Mouse (Mus musculus): ENCODE data around the gene Eif4g1.

Eif4g1 gene

DNA sequence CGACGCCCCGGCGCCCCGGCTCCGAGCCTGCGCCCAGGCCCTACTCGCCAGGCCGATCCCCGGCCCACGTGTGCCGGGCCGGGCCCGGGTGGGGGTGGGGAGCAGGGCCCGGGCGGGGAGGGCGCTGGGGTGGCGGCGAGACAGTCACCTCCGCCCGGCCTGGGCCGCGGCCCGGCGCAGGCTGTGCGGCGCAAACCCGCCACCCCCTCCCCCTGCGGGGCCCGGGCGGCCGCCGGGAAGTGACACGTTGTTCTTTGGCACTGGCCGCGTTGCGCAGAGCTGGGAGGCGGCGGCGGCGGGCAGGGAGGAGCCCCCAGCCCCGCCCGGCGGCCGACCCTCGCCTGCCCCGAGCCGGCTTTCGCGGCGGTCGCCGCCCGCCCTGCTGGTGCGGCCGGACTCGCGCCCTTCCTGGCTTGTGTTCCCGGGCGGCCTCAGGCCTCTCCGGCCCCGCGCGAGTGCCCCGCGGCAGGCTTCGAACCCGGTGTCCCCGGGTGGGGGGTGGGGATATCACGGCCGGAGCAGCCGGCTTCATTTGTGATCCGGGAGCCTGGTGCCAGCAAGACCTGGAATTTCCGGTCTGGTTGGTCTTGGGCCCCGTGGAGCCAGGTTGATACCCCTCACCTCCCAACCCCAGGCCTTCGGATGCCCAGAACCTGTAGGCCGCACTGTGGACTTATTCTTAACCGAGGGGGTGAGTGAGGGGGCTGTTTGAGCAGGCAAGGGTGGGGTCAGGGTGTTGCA is 5.0 kb downstream of the Eif4g1 start:
- DNase-seq (ENCODE audit: low read depth), result no peak

GRCm38 (mm10) chr16:20673706-20674303 is 5.7 kb downstream of the Eif4g1 start:
- no peak for DNase-seq (ENCODE audit: low read depth)

DNA sequence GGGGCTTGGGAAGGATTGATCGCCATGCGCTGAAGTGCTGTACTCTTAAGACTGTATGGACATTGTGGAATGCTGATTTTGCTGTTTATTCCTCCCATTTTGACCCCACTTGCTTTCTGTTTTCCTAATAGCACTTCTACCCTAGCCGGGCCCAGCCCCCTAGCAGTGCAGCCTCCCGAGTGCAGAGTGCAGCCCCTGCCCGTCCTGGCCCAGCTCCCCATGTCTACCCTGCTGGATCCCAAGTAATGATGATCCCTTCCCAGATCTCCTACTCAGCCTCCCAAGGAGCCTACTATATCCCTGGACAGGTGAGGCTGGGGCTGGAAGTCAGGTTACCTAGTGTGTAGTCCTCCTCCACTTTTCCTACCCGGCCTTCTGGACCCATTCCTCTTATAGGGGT is 7.1 kb downstream of the Eif4g1 start:
- DNase-seq (ENCODE audit: low read depth), result no peak

DNA sequence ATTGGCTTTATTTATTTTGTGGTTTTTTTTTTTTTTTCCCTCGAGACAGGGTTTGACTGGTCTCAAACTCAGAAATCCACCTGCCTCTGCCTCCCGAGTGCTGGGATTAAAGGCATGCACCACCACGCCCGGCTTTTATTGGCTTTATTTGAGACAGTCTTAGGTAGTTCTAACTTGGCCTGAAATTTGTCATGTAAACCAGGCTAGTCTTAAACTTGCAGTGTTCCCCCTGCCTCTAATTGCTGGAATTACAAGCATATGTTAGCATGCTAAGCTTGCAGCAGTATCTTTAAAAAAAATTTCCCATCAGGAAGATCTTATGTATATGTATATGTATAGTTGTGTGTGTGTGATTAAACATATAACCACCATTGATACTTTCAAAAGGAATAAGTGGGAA is 8.6 kb downstream of the Eif4g1 start:
- DNase-seq (ENCODE audit: low read depth), result no peak

DNA sequence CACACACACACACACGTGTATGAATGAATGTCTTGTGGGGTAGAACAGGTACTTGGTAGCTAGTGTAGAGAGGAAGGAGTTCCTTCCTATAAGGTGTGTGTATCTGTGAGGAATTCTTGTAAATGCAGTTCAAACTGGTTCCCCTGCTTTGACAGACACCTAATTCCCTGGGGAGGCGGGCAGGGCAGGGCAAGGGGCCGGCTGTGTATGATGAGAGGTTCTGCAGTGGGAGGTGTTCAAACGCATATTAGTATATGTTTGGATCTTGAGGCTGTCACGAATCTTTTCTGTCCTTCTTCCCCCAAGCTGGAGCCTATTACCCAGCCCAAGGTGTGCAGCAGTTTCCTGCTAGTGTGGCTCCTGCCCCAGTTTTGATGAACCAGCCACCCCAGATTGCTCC is 9.3 kb downstream of the Eif4g1 start:
- DNase-seq (ENCODE audit: low read depth), result no peak

- no peak for DNase-seq (ENCODE audit: low read depth)
Observed at GRCm38 (mm10) chr16:20677974-20678675, 10.0 kb downstream of the Eif4g1 start.

DNA sequence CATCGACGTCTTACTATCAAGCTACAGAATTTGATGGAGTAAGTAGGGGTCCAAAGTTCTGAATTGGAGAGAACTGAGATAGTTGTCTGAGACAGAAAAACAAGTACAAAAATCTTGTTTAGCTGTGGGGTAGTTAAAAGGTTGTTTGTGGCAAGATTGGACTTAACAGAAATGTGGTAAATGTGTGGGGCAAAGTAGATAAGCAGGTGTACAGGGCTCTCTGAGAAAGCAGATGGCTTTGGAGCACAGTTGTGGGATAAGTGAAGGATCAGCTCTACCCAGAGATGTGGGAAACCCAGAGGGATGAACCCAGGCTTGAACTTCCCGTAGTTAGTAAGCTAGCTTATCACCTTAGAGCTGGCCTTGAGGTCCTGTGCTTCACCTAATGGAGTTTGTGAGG is 22.7 kb downstream of the Eif4g1 start:
- no peak for DNase-seq (ENCODE audit: low read depth)

DNA sequence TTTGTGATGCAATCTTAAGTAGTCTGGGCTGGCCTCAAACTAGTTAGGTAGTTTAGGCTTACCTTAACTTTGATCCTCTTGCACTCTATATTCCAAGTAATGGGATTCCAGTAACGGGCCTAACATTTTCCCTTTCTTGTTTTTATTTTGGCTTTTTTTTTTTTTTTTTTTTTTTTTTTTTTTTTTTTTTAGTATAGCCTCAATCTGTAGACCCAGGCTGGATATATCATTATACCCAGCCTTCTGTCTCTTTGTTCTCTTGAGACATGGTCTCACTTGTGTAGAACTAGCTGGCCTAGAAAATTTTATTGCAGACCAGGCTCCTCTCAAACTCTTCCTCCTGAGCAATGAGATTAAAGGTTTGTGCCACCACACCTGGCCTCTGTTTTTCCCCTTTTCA is 23.5 kb downstream of the Eif4g1 start:
- no peak for DNase-seq (ENCODE audit: low read depth)

GRCm38 (mm10) chr16:20692241-20692965 is 24.3 kb downstream of the Eif4g1 start:
- no peak for DNase-seq (ENCODE audit: low read depth)

DNA sequence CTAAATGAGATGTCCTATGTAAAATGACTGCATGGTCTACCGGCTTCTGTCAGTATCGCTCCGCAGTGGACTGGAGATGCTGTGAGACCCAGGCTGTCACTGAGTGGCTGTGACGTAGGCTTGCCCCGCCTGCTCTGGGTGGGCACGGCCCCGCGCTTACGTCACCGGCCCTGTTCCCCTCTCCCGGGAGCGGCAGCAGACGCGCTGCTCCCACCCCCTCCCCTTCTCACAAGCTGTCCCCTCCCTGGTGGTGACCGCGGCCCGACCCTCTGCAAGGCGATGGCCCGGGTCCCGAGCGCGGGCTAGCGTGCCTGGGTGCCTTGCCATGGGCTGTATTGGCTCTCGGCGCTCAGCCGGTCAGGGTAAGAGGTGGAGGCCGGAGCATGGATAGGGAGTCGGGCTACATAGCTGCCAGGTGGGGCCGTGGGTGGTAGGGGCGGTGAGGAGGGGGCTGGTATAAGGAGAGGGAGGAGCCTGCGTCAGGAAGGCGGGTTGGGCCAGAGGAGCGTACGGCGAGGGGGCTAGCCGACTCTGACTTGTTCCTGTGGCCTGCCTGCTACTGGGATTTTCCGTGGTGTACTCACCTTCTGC is 25.1 kb downstream of the Eif4g1 start, which contains the start of gene Fam131a:
Fam131a (plus strand) TSS at position 131 of the 591 bp plus-strand sequence.
- DNase-seq (ENCODE audit: low read depth), result peak; percentile 66

DNA sequence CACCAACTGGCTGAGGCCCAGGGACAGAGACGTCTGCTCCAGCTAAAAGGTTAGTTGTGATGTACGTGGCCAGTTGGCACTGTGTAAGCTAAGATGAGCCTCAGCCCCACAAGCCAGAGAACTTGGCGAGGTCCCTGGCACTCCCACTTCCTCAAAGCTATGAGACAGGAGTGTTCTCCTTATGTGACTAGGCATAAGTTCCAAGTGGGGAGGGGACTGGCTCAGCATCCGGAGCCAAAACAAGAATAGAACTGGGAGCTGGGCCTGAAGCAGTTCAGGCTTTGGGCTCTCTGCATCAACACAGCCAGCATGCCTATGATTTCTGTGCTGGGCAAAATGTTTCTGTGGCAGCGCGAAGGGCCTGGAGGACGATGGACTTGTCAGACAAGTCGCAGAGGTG is 26.7 kb downstream of the Eif4g1 start:
- no peak for DNase-seq (ENCODE audit: low read depth)

DNA sequence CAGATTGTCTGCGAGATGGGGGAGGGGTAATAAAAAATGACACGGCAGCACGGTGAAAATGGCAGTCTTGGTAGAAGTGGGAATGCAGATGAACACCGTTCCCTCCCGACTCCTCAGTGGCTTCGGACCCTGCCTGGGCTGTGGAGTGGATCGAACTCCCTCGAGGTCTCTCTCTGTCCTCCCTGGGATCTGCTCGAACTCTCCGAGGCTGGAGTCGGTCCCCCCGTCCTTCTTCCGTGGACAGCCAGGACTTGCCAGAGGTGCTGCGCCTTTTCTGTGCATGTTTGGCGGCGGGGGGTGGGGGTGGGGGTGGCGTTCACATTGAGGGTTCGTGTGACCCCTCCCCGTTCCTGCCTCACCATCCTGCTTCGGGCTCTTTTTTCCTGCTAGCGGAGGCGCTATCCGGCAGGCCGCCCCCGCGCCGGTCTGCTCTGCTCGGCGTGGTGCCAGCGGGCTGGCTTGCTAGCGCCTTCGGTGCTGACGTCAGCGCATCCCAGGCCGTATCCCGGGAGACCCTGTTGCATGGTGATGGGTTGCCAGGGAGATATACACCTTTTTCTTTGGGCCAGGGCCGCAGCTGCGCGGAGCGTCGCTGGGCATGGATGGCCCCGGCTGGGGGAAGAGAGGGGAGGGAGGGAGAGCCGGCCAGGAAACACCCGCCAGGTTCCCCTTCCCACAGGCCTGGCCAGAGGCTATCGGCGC is 27.7 kb downstream of the Eif4g1 start:
- no peak for DNase-seq (ENCODE audit: low read depth)

- DNase-seq (ENCODE audit: low read depth), result no peak
Observed at GRCm38 (mm10) chr16:20699266-20699665, 31.2 kb downstream of the Eif4g1 start.

DNA sequence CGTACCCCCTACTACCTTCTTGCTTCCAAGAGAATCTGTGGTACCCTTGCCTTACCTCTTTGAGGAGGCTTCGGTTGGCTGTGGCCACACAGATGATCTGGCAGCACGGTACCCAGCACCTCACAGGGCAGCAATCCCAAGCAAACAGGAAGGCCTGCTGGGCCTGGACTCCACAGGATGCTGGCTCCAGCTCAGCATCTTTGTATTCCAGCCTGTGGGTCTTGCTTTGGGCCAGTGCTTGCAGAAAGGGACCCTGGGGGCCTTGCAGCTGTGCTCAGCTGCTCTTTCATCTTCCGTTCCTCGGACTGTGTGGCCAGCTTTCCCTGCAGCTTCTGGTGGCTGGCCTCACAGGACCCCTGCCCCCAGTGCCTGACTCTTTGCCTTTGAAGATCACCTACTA is 31.9 kb downstream of the Eif4g1 start:
- no peak for DNase-seq (ENCODE audit: low read depth)

GRCm38 (mm10) chr16:20701316-20701715 is 33.2 kb downstream of the Eif4g1 start:
- no peak for DNase-seq (ENCODE audit: low read depth)

- DNase-seq (ENCODE audit: low read depth), result no peak
Observed at GRCm38 (mm10) chr16:20701729-20702521, 33.8 kb downstream of the Eif4g1 start.

- peak; percentile 73 for DNase-seq (ENCODE audit: low read depth)
Observed at GRCm38 (mm10) chr16:20702522-20702893, 34.4 kb downstream of the Eif4g1 start.

GRCm38 (mm10) chr16:20703071-20703470 is 35.0 kb downstream of the Eif4g1 start:
- no peak for DNase-seq (ENCODE audit: low read depth)

DNA sequence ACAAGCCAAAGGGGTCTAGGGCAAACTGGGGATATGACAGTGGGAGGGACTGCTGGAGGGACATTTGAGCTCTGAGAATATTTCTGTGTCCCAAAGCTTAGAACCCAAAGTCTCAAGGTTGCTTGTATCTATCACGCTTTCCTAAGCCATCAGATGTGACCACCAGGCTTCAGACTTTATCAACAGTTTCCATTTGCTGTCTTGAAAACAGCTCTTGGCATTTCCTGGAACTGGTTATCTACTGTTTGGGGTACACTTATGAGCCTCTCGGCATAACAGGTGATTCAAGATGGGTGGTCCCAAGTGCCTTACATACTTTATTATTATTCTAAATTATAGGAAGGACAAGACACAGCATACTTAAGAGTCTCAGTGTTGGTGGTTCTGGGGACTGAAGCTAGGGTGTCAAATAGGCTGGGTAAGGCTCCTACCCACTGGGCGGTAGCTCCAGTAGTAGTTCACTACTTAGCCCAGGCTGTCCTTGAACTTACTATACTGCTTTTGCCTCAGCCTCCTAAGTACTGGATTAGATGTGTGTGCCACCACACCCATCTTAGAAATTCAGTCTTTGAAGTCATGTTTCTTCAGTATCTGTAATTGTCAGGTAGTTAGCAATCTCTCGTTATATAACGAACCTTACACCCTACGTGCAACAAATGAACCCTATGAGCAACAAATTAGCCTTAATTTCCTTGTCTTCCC is 35.7 kb downstream of the Eif4g1 start:
- no peak for DNase-seq (ENCODE audit: low read depth)

DNA sequence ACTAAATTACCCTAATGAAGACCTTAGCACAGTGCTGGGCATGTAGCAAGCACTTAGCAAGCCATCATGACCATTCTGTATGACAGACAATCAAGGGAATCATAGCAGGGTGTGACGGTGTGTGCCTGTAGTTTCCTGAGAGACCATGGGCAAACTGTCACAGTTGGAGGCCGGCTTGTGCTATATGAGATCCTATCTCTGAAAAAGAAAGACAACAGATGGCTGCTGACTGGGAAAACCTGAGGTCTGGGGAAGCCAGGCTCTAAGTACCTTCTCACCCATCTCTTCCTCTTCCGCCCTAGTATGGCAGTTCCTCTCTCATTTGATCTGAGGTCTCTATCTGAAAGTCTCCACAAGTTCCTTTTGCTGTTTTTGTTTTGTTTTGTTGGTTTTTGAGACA is 37.7 kb downstream of the Eif4g1 start:
- DNase-seq (ENCODE audit: low read depth), result no peak
